Mouse (Mus musculus): ENCODE measurements around the gene Klf5.

Gene Klf5

DNA sequence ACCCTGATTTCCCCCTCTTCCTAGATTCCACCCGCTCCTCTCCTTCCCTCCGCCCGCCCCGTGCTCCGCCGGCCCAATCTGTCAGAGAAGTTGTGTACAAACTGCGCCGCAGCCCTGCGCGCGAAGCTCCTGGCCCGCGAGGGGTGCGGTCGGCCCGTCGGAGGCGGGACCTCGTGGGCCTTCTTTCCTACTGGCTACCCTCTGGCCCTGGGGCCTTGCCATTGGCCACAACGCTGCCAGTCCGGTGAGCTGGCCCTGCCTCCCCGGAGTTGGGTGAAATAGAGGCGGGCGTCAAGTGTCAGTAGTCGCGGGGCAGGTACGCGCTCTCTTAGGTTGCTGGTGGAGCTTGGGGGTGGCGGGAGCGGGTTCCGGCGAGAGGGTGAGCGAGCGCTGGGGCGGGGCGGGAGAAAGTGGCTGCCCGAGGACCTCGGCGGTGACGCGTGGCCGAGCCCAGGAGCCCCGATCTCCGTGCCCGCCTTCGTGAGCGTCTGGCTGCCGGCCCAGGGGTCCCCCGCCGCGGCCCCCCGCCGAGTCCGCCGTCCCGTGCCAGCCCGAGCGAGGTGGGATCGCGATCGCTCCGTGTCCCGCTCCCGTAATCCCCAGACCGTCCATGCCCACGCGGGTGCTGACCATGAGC lies at the start of gene Klf5:
Gene Klf5, plus strand, starts transcription at position 307 of the 637 bp plus-strand sequence.
- in situ Hi-C loops (cut with MboI), result no loop called here

DNA sequence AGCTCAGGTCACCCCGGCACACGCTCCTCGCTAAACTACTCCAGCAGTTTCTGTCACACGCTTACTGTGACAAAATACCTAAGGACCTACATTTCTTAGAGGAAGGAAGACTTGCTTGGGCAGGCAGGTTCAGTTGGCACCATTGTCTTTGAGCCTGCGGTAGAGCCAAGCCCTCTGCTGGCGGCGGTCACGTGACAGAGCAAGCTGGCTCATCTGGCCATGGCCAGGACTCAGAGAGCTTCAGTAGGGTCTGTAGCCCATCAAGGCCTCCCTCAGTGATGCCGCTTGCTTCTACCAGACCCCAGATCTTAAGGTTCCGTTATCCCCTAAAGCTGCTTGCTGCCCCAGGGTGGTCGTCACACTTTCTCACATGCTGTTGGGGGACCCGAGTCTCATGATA lies 36.5 kb upstream of the Klf5 start:
- in situ Hi-C loops (cut with MboI), result no loop called here

DNA sequence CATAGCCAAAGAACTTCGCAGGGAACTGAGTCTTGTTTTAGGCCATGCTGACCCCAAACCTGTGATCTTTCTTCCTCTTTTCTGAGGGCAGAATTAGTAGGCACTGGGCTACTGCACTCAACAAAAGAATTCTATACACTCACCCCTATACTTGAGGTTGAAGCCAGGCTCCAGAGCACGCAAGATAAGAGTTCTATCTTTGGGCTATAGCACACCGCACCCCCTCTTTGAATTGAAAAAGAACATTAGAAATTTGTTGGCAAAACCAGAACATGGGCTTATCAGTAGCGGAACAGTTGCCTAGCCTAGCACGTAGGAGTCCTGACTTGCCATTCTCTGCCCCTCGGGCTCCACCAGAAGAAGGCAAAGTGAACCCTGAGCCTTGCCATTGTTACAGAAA lies 34.7 kb upstream of the Klf5 start:
- in situ Hi-C loops (cut with MboI), result no loop called here

DNA sequence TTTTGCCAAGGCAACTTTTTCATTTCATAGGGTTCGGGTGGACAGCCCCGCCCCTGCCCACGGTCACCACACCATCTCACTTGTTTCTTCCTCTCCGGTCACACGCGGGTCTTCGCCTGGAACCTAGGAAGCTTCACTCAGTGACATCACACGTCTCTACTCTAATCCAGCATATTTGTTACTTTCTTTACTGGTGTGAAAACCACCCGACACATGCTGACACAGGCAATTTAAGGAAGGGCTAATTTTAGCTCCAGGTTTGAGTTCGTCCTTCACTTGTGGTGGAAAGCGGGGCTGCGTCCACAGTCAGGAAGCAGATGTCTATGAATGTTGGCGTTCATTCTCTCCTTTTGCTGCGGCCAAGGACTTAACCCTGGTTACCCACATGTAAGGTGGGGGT lies 32.7 kb upstream of the Klf5 start:
- in situ Hi-C loops (cut with MboI), result no loop called here

DNA sequence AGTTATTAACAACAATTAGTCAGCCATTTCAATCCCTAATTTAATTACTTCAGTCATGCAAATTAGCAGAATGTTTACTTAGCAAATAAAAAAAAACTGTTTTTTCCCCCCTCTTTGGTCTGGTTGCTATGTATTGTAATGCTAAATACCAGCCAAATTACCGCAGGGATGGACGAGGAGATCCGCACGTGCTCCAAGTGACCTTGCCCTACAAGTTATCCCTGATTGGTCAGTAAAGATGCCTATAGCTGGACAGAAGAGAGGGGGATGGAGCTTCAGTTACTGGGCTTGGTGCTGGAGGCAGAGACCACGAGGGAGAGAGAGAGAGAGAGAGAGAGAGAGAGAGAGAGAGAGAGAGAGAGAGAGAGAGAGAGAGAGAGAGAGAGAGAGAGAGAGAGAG lies 31.7 kb upstream of the Klf5 start:
- in situ Hi-C loops (cut with MboI), result no loop called here

DNA sequence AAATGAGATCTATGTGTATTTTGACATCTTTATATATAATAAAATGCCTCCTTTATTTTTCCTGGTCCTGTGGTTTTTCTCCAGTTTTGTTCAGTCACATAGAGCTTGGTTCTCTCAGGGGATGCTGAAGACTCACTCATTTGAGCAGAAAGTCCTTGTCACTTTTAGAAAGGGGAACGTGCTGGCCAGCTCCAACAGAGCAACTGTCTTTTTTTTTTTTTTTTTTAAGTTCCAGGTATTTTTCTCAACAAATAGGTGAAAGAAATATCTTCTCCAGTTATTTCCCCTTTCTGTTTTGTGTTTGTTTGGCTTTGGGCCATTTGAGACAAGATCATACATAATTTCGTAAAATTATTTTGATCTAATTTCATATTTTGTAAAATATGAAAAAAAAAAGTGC lies 24.4 kb upstream of the Klf5 start:
- in situ Hi-C loops (cut with MboI), result no loop called here

DNA sequence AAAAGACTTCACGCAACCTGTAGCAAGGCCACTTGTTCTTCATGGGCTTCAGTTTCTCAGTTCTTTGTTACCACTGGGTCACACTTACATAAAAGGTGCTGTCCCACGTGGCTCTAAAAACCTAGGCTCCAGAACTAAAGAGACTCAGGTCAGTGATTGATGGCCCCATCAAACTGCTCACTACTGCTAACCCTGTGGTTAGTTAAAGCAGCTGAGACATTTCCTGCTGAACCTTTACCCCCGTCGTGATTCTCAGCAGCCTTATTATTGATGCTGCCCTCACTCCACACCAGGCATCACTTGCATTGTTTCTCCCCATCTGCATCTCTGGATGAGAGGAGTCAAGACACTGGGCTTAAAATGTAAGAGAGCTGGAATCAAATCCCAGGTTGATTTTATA lies 22.7 kb upstream of the Klf5 start:
- in situ Hi-C loops (cut with MboI), result no loop called here

DNA sequence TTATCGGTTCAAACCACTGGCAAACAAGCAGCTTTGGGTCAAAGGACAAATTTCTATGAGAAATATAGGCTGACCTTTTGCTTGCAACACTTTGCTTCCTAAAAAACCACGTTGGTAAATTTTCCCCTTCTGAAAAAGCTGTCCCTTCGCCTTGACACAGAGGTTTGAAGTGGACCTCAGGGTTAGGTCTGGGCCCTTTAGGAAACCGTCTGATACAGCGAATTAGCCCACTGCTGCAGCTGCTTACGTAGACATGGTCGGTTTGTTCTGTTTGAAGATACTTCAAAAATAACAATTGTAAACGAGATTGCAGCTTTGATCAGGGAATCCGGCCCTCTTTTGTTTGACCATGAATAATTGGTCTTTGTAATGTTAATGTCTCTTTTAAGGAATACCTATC lies 20.2 kb upstream of the Klf5 start:
- in situ Hi-C loops (cut with MboI), result no loop called here

DNA sequence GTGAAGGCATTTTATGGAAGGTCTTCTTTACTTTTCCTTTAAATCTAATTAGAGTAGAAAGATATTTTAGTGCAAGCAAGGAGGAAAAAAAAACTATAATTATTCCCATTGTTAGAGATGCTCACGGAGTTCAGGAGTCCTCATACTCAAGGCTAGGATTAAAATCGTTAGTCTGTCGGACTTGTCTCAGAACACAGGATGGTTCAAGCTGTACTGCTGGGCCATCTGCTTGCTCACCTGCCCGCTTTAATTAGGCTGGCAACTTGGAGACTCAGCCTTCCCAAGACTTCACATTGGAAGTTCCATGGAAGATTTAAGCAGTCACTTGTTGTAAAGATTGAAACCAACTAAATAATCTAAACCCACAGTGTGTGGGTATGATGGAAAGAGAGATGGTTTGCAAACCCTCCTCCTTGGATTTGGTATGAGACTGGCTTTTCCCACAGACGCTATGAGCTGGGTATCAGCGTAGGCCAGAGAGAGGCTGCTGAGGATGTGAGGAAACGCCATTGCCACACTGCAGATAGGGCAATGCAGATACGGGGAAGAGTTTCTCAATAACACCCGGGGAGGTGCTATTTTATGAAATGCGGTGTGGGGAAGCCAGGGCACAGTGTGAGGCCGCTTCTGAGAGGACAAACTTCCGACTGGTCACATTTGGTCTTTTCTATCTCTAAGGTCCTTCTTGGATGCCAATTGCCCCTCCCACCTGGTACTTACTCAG lies 19.6 kb upstream of the Klf5 start:
- in situ Hi-C loops (cut with MboI), result no loop called here

DNA sequence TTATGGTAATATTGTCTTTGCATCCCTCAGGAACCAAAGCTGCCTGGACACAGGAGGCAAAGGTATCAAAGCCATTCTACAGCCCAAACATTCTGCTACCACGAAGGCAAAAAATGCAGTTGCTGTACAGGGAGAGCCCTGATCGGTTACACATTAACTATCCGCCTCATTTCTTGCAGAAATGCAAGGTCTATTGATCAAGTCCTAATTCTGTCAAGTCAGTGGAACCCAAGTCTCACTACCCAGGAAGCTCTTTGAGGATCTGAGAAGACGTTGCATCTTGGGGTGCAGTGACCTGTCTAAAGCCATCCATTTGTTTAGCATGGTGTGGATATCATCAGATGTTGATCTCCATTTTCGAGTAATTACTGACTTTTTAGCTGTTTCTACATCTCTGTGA lies 18.1 kb upstream of the Klf5 start:
- in situ Hi-C loops (cut with MboI), result no loop called here

DNA sequence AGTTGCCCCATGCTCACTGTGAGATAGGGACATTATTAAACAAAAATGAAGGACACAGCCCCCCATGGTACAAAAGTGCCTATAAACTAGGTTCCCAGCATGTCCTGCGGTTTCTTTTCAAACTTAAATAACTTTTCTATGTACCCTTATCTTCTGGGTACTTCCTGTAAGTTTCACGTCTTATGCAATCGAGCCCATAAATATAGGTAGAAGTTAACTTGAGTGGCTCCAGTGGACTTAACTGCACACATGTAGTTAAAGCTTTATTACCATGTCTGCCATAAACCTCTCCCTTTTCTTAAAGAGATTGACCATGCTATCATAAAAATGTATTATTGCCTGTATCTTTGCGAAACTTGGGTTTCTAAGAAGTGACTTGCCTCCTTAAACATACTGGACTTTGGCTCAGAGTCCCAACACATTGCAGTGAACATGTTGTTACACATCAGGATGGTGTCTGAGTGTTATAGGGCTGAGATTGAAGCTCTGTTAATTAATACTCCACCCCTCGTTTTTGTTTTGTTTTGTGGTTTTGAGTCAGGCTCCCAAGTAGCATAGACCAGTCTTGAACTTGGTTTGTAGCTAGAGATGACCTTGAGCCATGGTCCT lies 17.6 kb upstream of the Klf5 start:
- in situ Hi-C loops (cut with MboI), result no loop called here

DNA sequence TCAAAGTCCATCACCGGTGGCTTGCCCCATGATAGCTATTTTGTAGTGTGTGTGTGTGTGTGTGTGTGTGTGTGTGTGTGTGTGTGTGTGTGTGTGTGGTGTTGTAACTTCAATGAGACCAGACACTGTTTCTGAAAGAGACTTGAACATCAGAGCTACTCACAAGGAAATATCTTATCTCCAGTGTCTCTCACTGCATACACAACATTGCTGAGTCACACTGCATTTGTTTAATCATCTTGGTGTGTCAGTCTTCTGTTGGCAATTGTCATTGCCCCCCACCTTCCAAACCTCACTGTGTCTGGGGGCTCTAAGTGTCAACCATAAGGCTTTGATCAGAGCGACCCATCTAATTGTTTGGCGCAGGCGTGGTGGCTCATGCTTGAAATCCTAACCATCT lies 13.0 kb upstream of the Klf5 start:
- in situ Hi-C loops (cut with MboI), result no loop called here

DNA sequence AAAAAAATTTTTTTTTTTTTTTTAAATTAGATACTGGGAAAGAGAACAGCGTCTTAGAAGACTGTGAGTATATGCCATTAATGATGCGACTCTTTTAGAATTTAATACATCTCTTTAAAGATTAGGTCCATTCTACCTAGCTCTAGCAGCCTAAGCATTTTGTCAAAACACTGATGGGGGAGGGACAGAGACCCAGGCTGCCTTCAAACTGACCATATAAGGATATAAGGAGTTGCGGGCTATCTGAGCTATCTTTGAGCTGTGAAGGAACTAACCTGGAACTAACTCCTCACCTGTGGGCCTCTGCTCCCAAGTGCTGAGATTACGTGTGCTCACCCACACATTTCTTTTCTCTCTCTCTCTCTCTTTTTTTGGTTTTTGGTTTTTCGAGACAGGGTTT lies 6.3 kb upstream of the Klf5 start:
- in situ Hi-C loops (cut with MboI), result no loop called here

DNA sequence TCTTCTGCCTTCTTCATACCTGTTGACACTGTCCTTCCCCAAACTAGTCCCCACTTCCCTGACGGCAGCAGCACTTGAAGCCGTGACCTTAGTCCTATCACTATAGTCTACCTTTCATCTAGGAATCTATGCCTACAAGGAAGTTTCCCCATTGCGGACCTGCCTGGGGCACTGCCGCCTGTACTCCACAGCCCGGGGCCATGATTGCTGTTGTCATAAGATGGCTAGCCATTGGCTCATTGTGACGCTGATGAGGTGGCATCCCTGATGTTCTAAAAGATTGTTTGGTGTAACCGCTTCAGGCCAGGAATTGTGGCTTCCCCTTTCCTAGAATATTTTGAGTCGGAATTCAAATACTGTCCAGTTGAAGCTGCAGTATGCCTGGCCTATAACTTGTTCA lies 4.1 kb upstream of the Klf5 start:
- in situ Hi-C loops (cut with MboI), result no loop called here

DNA sequence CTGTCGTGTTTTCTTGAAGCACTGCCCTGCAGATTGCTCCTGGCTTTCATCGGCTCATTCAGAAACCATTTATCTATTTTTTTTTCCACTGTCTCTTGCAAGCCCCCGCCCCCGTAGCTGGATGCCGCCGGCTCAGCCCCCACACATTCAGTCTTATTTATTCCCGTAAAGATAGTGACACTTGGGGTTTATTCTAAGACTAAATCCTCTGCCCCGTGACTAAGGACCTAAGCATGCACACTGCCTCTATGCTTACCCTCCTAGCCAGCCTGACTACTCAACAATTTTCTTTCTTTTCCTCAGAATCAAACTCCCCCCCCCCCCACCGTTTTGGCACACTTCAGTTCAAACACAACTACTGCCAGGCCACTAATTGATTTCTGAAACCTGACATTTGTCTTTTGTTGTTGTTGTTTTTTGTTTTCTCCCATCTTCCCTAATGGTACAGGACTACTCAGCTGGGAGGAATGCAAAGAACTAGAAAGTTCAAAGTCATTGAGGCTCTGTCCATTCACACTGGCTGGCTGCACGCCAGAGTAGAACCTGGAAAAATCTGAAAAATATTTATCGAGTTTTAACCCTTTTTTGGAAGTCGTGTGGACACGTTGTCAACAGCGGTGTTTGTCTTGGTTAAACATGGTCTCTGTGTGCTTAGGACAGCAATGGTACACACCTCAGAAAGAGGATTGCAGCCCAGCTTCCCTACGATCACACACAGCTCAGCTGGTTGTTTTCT lies 2.7 kb upstream of the Klf5 start:
- in situ Hi-C loops (cut with MboI), result no loop called here

DNA sequence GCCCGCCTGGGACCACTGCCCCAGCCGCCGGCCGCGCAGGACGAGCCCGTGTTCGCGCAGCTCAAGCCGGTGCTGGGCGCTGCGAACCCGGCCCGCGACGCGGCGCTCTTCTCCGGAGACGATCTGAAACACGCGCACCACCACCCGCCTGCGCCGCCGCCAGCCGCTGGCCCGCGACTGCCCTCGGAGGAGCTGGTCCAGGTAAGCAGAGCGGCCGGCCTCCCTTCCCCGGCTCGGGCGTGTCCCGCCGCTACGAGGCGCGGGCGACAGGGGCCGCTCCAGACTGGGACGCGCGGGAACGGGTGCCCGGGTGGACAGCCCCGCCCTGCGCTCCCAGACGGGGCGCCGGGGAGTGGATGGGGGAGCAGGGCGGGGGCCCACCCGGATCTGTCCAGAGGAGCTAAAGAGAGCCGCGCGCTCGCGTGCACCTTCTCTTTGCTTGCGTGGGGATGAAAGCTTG lies 561 bp downstream of the Klf5 start:
- in situ Hi-C loops (cut with MboI), result no loop called here

DNA sequence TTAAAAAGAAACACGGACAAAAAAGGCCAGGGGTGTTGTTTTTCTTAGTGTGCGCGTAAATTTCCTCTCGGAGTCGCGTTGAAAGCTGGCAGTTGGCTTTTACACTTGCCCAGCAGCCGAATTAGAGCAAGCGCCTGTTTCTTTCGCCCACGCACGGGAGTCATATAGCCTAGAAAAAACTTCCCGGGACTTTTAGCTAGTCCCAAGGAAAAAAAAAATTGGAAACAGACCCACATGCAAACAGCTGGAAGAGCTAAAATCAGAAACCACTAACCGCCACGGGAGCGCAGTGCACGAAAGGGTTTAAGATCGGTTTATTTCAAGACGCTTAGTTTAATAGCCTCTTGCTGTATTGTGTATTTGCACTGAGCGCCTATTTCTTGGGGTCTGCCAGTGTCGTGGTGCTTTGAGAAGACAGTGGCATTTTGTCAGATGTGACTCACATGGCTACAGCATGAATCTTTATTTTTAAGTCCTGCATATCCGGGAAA lies 1.3 kb downstream of the Klf5 start:
- in situ Hi-C loops (cut with MboI), result no loop called here

DNA sequence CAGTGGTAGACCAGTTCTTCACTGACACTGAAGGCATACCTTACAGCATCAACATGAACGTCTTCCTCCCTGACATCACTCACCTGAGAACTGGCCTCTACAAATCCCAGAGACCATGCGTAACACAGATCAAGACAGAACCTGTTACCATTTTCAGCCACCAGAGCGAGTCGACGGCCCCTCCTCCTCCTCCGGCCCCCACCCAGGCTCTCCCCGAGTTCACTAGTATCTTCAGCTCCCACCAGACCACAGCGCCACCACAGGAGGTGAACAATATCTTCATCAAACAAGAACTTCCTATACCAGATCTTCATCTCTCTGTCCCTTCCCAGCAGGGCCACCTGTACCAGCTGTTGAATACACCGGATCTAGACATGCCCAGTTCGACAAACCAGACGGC lies 3.0 kb downstream of the Klf5 start:
- in situ Hi-C loops (cut with MboI), result no loop called here

DNA sequence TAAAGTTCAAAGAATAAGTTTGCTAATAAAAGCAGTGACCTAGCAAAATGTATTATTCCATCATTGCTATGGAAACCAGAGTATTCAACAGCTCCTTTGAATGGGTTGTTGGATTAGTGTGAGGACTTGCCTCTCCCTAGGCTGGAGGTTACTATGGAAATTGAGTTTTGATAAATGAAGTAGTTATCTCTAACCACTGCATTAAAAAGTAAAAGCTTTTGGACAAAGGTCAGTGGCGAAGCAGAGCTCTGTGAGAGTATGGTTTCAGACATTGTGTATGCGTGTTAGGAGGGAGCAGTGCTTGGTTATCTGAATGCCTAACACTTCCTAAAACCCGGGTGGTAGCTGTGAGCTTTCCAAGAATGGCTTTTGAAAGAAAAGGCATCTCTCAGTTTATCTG lies 5.9 kb downstream of the Klf5 start:
- in situ Hi-C loops (cut with MboI), result no loop called here

DNA sequence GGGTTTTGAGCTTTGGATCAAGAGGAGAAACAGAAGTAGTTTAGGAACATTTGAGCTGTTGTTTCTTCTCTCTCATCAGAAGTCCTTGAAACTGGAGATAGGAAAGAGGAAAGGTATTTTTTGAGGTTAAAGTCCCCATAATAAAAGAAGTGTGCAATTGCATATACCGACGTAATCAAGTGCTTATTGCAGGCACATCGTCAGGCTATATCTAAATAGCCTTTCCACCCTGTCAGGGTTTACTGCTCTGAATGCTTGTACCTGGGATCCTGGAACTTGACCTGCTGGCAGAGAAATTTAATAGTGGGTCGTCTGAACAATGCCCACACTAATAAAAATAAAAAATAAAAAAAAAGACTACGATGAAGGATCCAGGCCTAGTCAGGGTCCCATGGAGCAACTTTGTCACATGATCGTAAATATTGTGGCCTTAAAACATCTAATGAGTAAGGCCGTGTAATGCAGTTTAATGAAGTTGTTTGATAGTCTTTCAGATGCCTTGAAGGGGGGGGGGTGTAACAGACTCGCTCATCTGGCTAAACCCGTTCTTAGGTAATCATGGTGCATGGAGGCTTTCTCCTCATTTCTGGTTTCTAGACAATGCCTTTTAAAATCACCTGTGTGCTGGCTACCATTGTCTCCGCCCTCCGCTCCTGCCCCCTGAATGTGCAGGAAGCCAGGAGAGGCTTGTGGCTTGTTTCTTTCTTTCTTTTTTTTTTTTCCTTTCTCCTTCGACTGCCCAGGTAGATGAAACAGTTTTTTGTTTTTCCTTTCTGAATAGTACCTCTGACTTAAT lies 6.7 kb downstream of the Klf5 start:
- in situ Hi-C loops (cut with MboI), result no loop called here

DNA sequence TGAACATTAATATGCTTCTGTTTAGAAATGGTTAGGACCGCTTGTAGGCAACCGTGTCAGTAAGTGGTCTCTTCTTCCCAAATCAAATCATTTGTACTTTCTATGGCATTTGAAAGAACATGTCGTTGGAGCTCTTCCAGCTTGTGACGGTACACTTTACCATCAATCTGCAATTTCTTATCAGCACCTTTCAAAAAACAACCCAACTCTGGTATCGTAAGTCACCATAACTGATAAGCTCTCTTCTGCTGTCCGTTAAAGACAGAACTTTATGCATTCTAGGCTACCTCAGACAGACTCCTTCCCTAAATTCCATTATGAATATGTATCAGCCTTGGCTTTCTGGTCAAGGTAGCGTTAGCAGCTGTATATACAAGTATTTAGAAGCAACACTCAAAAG lies 7.9 kb downstream of the Klf5 start:
- in situ Hi-C loops (cut with MboI), result no loop called here

DNA sequence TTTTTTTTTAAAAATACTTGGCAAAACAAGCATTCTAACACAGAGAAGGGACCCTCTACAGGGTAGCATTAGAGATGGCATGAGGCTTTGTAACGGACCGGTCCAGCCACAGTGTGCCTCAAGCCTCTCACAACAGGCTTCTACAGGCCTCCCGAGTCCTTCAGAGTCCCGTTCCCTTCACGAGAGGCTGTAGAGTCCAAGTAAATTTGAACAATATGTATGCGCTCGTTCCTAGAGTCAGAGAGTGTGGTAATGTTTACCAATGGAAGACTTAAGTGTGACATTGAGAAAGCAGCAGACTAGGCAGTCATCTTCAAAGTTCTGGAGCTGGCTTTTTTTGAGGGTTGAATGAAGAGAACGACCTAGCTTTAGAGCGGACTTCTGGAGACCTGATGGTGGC lies 11.1 kb downstream of the Klf5 start:
- in situ Hi-C loops (cut with MboI), result no loop called here

All from mature B cell (primary cell).